Mouse (Mus musculus): ENCODE measurements at regions not wholly inside any gene's neighbourhood (a gene's known extent, or its start where the extent isn't known, plus 50 kb on each side); places are given as distances from the start of the nearest gene placed in this dataset.
"Not testable (repeated sequence)": the region's sequence is repeated elsewhere in the genome, so short reads cannot be mapped to it uniquely, and the experiment has no call there.

- no peak for DNase-seq
These were observed 384.0 kb upstream of the Klhl29 start for GRCm38 (mm10) chr12:5759485-5759884.

- no peak for DNase-seq
These were observed 382.3 kb upstream of the Klhl29 start for GRCm38 (mm10) chr12:5757766-5758165.

DNA sequence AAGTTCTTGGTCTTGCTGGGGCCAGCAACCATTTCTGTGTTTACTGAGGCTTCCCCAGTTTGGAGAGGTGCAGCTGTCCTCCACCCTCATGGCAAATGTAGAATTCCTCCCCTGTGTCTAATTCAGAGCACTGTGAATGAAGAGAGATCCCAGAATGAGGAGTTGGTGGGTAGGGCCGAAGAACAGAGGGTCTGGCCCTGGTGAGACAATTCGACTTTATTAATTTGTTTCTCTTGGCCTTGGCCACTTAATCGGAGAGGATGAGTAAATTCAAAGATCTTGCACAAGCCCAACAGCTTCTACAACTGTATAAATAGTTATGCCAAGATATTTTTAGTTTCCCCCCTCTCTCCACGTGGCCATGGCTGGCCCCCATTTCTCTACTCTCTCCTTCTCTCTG is 381.9 kb upstream of the Klhl29 start:
- no peak for DNase-seq

GRCm38 (mm10) chr12:5753831-5754230 is 378.3 kb upstream of the Klhl29 start:
- DNase-seq, result no peak

GRCm38 (mm10) chr12:5744086-5744709 is 368.7 kb upstream of the Klhl29 start:
- DNase-seq, result no peak

DNA sequence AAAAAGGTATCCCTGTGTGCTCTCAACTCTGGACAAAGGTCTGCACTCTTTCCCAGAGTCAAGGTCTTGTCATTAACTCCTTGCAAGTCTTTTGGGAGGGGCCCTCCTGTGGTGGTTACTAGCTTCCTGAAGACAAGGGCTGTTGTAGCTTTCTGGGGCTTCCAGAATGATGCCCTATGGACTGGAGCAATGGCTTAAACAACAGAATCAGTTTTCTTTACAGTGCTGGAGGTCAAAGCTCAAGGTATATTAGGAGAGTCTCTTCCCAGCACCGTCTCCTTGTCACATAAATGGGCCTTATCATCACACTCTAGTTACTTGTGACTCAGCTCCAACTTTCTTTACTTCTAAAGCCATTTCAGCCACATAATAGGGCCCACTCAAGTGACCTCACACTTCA is 360.6 kb upstream of the Klhl29 start:
- DNase-seq, result no peak

DNA sequence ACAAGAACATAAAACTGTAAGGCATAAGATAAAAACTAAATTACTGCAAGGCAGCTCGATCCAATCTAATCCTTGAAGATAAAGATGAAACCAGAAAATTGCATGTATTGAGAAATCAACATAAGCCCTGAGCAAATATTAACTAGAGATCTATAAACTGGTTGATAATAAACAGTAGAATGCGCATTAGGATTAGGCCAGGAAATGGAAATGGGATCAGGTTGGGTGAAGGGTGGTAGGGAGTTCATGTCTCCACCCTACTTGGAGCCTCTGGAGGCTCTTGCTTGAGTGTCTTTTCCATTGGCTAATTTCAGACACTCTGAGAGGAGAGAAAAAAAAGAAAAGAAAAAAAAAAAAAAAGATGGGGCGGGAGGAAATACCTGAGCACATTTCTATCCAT is 359.4 kb upstream of the Klhl29 start:
- no peak for DNase-seq

GRCm38 (mm10) chr12:5723113-5723512 is 347.6 kb upstream of the Klhl29 start:
- no peak for DNase-seq

- peak; percentile 43 to 60 for DNase-seq
These were observed 342.0 kb upstream of the Klhl29 start for GRCm38 (mm10) chr12:5717527-5717926.

DNA sequence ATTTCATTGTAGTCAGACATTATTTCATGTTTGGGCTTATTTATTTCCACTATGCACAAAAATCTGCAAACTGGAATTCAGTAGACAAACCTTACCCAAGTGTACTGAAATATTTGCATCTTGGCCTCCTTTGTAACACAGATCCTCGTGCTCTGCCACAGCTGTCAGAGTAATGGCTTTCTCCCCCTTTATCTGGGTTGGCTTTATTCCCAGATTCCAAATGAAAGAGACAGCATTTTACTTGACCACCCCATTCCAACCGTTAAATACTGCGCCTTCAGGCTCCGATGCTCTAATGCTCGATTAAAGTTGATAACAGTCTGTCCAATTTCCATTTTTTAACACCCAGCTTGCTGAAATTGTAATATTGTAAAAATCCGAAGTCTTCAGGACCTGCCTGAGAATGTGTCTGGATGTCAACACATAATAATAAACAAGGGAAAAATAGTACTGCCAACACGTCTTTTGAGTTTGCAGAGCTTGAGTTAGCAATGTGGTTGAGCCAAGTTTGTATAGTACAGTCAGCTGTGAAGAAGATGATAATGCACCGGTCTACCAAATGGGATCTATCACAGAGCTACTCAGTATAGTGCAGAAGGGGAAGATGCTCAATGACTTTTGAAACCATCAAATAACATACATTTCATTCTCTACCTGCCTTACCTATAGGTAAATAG is 323.4 kb upstream of the Klhl29 start:
- no peak for DNase-seq

GRCm38 (mm10) chr12:5682182-5682581 is 306.7 kb upstream of the Klhl29 start:
- DNase-seq, result no peak

DNA sequence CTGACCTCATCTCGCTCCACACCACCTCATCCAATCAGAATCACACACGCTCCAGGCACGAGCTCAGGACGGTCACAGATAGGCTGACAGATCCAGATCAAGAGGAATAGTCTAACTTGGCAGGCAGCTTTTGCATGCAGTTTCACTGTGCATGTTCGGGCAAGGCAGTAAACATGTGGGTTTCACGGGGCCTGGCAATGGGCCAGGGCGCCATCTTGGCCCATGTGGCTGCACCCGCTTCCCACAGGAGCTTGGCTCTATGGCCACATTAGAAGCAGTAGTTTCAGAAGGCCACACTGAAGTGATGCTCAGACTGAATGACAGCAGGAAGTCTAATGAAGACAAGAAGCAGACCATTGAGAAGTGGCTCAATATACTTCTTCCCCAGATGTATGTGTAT is 302.6 kb upstream of the Klhl29 start:
- not testable (repeated sequence) for DNase-seq

- DNase-seq, result no peak
These were observed 293.0 kb upstream of the Klhl29 start for GRCm38 (mm10) chr12:5668486-5668885.

- DNase-seq, result no peak
These were observed 262.2 kb upstream of the Klhl29 start for GRCm38 (mm10) chr12:5637571-5638275.

DNA sequence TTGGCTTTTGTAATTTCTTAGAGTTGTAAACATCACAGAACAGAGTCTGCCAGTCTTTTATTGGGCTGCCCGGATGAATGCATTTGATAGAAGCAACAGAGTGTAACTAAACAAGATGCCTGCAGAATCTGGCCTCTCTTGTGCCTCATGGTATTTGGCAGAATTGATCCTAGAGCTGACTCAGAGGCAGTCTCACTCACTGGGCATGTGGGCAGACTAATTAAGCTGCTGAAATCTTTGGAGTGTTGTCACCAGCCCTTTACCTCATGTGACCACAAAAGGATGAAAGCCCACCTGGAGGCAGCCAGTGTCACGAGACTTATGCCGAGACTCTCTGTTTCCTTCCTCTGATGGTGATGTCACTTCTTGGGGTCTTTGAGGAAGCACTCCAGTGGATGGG is 258.5 kb upstream of the Klhl29 start:
- DNase-seq, result no peak

DNA sequence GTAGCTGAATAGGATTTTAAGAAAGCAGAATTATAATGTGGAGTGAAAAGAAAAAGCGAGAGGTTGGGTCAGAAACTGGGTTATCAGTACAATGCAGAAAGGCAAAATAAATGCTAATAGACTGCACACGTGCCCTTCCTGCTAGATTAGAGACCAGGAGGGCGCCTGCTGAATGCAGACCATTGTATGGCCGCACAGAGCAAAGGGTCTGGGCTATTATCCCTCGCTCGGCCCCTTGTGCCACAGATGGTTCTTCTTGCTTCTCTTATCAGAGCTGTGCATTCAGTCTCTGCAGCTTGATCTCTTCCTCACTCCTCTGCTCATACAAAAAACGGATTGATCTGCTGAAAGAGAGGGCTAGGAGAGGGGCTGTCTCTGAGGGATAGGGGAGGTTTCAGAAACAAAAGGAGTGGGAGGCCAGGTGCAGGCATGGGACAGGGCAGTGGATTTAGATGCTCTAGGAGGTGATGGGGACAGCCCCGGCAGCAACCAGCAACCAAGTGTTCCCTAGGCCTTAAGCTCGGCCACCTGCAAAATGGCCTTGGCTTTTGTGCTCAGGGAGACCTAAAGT is 225.7 kb upstream of the Klhl29 start:
- DNase-seq, result no peak

GRCm38 (mm10) chr12:5599426-5599825 is 223.9 kb upstream of the Klhl29 start:
- DNase-seq, result no peak

DNA sequence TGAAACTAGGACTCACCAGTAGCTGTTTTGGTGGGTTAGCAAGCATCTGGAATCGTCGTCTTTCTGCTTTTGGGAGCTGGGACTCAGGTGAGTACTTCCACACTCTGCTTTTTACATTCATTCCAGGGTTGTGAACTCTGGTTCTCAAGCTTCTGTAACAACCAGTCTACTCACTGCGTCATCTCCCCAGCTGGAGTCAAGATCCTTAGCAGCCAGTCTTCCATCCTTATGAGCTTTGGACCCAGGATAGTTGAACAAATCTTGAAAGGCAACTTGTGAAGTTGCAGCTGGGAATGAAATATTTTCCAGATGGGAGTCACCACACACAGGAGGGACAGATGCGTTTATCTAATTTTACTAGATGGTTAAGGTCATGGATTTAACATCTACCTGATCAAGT is 223.5 kb upstream of the Klhl29 start:
- DNase-seq, result no peak

GRCm38 (mm10) chr12:5572831-5573230 is 197.3 kb upstream of the Klhl29 start:
- DNase-seq, result no peak

GRCm38 (mm10) chr12:5568941-5569340 is 193.5 kb upstream of the Klhl29 start:
- DNase-seq, result no peak

GRCm38 (mm10) chr12:5566231-5566630 is 190.7 kb upstream of the Klhl29 start:
- no peak for DNase-seq

- no peak for DNase-seq
These were observed 177.1 kb upstream of the Klhl29 start for GRCm38 (mm10) chr12:5552607-5553006.

DNA sequence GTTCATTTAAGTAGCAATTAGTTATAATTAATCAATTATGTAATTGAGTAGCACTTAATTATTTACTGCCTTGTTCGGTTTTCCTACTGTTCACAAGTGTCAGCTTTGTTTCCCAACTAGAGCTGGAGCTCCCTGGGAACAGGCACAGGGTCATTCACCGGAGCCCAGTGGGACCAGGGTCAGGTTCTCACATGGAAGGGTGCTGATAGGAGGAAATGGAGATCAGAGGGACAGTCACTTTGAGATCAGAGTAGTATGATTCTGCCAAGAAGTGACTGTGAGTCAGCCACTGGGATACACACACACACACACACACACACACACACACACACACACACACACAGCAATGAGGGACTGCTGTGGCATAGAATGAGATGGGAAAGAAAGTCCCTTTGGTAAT is 176.4 kb upstream of the Klhl29 start:
- no peak for DNase-seq

- no peak for DNase-seq
These were observed 174.3 kb upstream of the Klhl29 start for GRCm38 (mm10) chr12:5549796-5550195.

All from kidney, postnatal 25 days (tissue).